Mouse (Mus musculus) gastrocnemius, postnatal 14 days (tissue): ENCODE data around the gene Bak1. TPM values are rescaled to one million over a fixed set of nuclear protein-coding genes. Genes with fewer than 3 reads are reported as not detected.

Experiments
- DNase-seq: peaks from one replicate; pipeline ENCODE4 v3.0.0; 2021; ENCODE audit warnings: mixed read lengths
- intact Hi-C: fragments of 180-260 bp; cut with DNase I; formaldehyde crosslinking; loops from one replicate; pipeline ENCODE4 v1.15.1; 2025; ENCODE audit warnings: low total_unique reads
- total RNA-seq, 2 experiments: library from RNA; stranded (reverse); gene quantifications; 2 replicates each; pipeline ENCODE4 v1.2.3; 2021

Bak1 gene
- total RNA-seq, 2 experiments from 2014 or later, result 24.7 to 27.9 TPM

- DNase-seq, result peak; percentile 50
- intact Hi-C loops, result no loop called here
Measured at GRCm38 (mm10) chr17:27056170-27056569, 27.4 kb upstream of the Bak1 start.

GRCm38 (mm10) chr17:27051514-27051913, 22.7 kb upstream of the Bak1 start:
- peak; percentile 73 for DNase-seq
- intact Hi-C loops, result no loop called here

- DNase-seq, result no peak
- intact Hi-C loops, result no loop called here
Measured at GRCm38 (mm10) chr17:27050853-27051252, 22.0 kb upstream of the Bak1 start.

GRCm38 (mm10) chr17:27048445-27049239, 19.8 kb upstream of the Bak1 start:
- intact Hi-C loops, result no loop called here
- peak; percentile 46 for DNase-seq

- intact Hi-C loops, result no loop called here
- DNase-seq, result no peak
Measured at GRCm38 (mm10) chr17:27047762-27048444, 19.1 kb upstream of the Bak1 start.

GRCm38 (mm10) chr17:27045164-27045563, 16.4 kb upstream of the Bak1 start:
- no peak for DNase-seq
- intact Hi-C loops, result no loop called here

GRCm38 (mm10) chr17:27042840-27043239, 14.0 kb upstream of the Bak1 start:
- intact Hi-C loops, result no loop called here
- no peak for DNase-seq

GRCm38 (mm10) chr17:27041787-27042055, 12.9 kb upstream of the Bak1 start:
- intact Hi-C loops, result no loop called here
- no peak for DNase-seq

- DNase-seq, result no peak
- intact Hi-C loops, result no loop called here
Measured at GRCm38 (mm10) chr17:27041046-27041786, 12.4 kb upstream of the Bak1 start.

- intact Hi-C loops, result no loop called here
- DNase-seq, result no peak
Measured at GRCm38 (mm10) chr17:27040304-27041045, 11.7 kb upstream of the Bak1 start.

GRCm38 (mm10) chr17:27039432-27040102, 10.8 kb upstream of the Bak1 start:
- intact Hi-C loops, result loop anchor here (5.0 kb wide), 2 partner anchors 48 to 478 kb away; no protein-coding TSS in a partner anchor

GRCm38 (mm10) chr17:27038335-27039050, 9.7 kb upstream of the Bak1 start:
- intact Hi-C loops, result loop anchor here (5.0 kb wide), 2 partner anchors 49 to 479 kb away; no protein-coding TSS in a partner anchor
- DNase-seq, result no peak

More at GRCm38 (mm10) chr17:27039432-27040102, 10.8 kb upstream of the Bak1 start:
- DNase-seq, result no peak

GRCm38 (mm10) chr17:27036465-27036864, 7.7 kb upstream of the Bak1 start:
- DNase-seq, result no peak
- intact Hi-C loops, result loop anchor here (5.0 kb wide), 2 partner anchors 51 to 481 kb away; no protein-coding TSS in a partner anchor

- DNase-seq, result peak; percentile 75
- intact Hi-C loops, result loop anchor here (5.0 kb wide), 1 partner anchor 89 kb away; no protein-coding TSS in a partner anchor
Measured at GRCm38 (mm10) chr17:27032869-27033268, 4.1 kb upstream of the Bak1 start.

GRCm38 (mm10) chr17:27032328-27032727, 3.5 kb upstream of the Bak1 start:
- intact Hi-C loops, result loop anchor here (5.0 kb wide), 1 partner anchor 90 kb away; no protein-coding TSS in a partner anchor
- DNase-seq, result no peak

GRCm38 (mm10) chr17:27030896-27031295, 2.1 kb upstream of the Bak1 start:
- DNase-seq, result no peak
- intact Hi-C loops, result loop anchor here (5.0 kb wide), 1 partner anchor 91 kb away; no protein-coding TSS in a partner anchor

GRCm38 (mm10) chr17:27029431-27029830, 622 bp upstream of the Bak1 start:
- no peak for DNase-seq
- intact Hi-C loops, result loop anchor here (10.0 kb wide), 1 partner anchor 165 kb away; no protein-coding TSS in a partner anchor

- DNase-seq, result peak; percentile 92
- intact Hi-C loops, result loop anchor here (10.0 kb wide), 1 partner anchor 166 kb away; no protein-coding TSS in a partner anchor
Measured at GRCm38 (mm10) chr17:27028284-27028795, 469 bp downstream of the Bak1 start.
